Comparison of ENCODE assay signal across 8 mouse cellular contexts in the genomic region with DNA sequence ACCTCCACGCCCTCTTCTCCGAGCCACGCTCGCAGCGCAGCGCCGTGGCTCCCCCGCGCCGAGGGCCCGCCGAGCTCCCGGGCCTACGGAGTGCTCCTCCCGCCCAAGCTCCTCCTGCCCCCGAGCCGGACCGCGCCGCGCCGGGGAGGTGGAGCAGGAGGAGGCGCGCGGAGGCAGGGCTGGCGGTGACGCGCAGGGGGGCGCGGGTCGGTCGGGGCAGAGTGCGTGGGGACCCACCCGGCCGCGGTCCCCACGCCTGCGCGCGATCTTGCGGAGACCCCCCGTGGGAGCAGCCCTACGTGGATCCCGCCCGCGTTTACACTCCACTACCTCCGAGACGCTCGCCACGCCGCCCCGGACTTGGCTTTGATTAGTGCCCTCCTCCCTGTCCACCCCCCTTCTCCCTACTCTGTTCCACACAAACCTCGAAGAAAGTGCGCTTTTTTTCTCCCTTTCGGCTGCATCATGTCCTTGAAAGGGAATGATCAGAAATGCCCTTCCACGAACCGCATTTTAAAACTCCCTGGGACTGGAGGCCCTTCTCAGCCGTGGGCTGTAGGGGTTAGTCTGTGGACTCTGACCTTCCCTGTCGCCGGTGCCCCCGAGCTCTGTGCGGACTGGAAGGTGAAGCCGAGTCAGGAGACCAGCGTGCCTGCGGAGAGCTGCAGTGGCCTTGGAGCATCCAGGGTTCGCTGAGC. TPM values are rescaled to one million over a fixed set of nuclear protein-coding genes. Genes with fewer than 3 reads are reported as not detected.
DNase-seq lines count a peak whose midpoint lies in the region.

TSS of gene Steap2 (minus strand) at position 623 of the 698 bp plus-strand sequence.

- peaks cover 19% of the 10 kb centered on the region for H3K27me3 ChIP-seq in hindbrain, embryonic 10.5 days (ENCODE audit: insufficient read depth, poor library complexity, severe bottlenecking)

- WGBS in hindbrain, embryonic 10.5 days = under 1% methylated on average over 65 of the region's 66 CpGs

- DNase-seq in adipocyte (ENCODE audit: low spot score) = peak; percentile 50
- peak; percentile 50 for DNase-seq in cerebellum, adult 9-10 months
- DNase-seq in frontal cortex, postnatal 14 days (ENCODE audit: low spot score in 2 of 2) = peak; percentile 7 to 14
- peak; percentile 63 for DNase-seq in hindbrain, embryonic 10.5 days (ENCODE audit: low spot score)
- DNase-seq in left cerebral cortex, postnatal 10 days (ENCODE audit: extremely low spot score in 1 of 2, low spot score in 2 of 2) = peak; percentile 2 to 62
- peak; percentile 47 for DNase-seq in mesoderm, embryonic 11.5 days (ENCODE audit: low read depth, low spot score)
- peak; percentile 6 for DNase-seq in skeletal muscle tissue, adult 2 months (ENCODE audit: low read depth, low spot score)
- DNase-seq in natural killer cell, adult 2 months (ENCODE audit: low spot score in 2 of 2) = no peak

- peak within 1 kb of the TSS; percentile 92 for H3K27ac ChIP-seq in hindbrain, embryonic 10.5 days

- no peaks in the 10 kb centered on the region for H3K36me3 ChIP-seq in hindbrain, embryonic 10.5 days

- intact Hi-C loops in left cerebral cortex, postnatal 10 days (cut with DNase I) = no loop called here

- peak within 1 kb of the TSS; percentile 83 for H3K4me3 ChIP-seq in hindbrain, embryonic 10.5 days

- H3K9me3 ChIP-seq in hindbrain, embryonic 10.5 days = no peaks in the 10 kb centered on the region

- H3K4me1 ChIP-seq in hindbrain, embryonic 10.5 days (replicated peaks) = peaks cover 14% of the 10 kb centered on the region; the same call in 1 of the 2 replicates

RNA-seq across cellular contexts. Expression of gene Steap2, which starts in this region (rescaled TPM):
- polyA plus RNA-seq in hindbrain, embryonic 10.5 days (2016; fragmentation: Nextera tagmentation; extraction: Ambion mirVana) = 5.0 and 5.7 TPM in 2 replicates
- 1 to 10 TPM; 7.3 to 7.5 TPM for total RNA-seq in left cerebral cortex, postnatal 10 days (2021)

Comparison
In these comparisons a context has a peak if more than half of its experiments do, and no peak if none do; other contexts are left out.
1. DNase-seq: peak in adipocyte (single experiment), cerebellum, adult 9-10 months (single experiment), frontal cortex, postnatal 14 days (2 of 2), hindbrain, embryonic 10.5 days (single experiment), left cerebral cortex, postnatal 10 days (2 of 2), mesoderm, embryonic 11.5 days (single experiment) and skeletal muscle tissue, adult 2 months (single experiment); none in natural killer cell, adult 2 months (0 of 2).